Mouse (Mus musculus) liver, adult (tissue): Measurements from ENCODE around the gene Tnpo2.

Experiments used
- GATA4 ChIP-seq: IDR thresholded peaks from 2 replicates; pipeline ENCODE4 v1.6.1; 2014; ENCODE audit warnings: mild to moderate bottlenecking, low read length; ENCODE audit not compliant: insufficient replicate concordance

The Tnpo2 gene

GRCm38 (mm10) chr8:85017209-85017608, 19.5 kb upstream of the Tnpo2 start:
- TF ChIP-seq GATA4 = no peak

DNA sequence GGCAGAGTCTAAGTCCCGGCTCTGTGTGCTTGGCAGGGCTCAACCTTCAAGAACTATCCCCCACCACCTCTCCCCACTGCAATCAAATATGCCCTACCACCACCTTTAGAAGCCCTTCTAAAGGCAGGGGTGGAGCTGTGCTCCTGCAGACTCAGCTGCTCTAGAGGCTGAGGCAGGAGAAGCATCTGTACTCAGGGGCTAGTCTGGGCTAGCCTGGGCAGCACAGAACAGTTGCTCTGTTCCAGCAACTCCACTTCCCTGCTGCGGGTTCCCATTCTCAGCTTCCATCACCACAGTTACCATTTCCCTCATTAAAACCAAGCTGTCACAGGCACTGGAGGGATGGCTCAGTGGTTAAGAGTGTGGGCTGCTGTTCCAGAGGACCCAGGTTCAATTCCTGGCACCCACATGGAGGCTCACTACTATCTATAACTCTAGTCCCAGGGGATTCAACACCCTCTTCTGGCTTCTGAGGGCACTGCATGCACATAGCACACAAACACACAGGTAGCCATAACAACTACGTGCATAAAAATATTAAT, 15.1 kb upstream of the Tnpo2 start:
- TF ChIP-seq GATA4 = no peak

- TF ChIP-seq GATA4 = no peak
Observed at GRCm38 (mm10) chr8:85023846-85024245, 12.9 kb upstream of the Tnpo2 start.

DNA sequence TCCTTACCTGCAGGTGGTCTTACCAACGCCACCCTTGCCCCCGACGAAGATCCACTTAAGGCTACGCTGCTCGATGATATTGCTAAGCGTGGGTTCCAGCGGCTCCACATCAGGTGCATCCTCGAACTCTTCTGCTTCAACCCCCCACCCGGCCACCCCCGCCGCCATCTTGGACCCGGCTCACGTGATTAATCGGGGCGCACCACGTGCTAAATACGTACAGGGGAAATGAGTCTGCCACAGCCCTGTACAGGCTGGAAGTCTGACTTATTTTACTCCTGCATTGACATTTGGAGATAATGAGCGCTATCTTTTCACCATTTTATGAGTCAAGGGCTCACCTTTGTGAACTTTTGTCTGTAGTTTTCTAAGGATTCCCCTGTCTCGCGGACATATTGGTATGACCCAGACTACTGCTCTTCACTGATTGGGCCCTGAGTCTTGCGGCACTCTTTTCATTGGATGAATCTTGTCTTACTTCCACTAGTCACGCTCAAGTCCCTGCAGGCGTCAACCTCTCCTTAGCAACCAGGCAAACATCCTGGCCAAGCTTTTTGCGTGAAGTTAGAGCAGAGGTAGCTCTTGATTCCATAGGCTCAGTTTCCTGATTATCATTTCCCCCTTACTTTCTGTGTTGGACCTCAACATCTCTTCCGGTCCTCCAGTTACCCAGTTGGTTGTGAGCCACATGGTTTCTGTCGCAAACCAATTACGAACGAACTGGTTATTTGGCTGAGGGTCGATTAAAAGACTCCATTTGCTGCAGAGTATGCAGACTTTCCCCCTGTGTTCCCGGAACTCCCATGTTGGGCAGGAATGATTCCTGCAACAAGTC, 11.4 kb upstream of the Tnpo2 start, which contains the start of gene Asna1:
Gene Asna1, minus strand, starts transcription at position 184 of the 835 bp plus-strand sequence.
- TF ChIP-seq GATA4 = no peak

DNA sequence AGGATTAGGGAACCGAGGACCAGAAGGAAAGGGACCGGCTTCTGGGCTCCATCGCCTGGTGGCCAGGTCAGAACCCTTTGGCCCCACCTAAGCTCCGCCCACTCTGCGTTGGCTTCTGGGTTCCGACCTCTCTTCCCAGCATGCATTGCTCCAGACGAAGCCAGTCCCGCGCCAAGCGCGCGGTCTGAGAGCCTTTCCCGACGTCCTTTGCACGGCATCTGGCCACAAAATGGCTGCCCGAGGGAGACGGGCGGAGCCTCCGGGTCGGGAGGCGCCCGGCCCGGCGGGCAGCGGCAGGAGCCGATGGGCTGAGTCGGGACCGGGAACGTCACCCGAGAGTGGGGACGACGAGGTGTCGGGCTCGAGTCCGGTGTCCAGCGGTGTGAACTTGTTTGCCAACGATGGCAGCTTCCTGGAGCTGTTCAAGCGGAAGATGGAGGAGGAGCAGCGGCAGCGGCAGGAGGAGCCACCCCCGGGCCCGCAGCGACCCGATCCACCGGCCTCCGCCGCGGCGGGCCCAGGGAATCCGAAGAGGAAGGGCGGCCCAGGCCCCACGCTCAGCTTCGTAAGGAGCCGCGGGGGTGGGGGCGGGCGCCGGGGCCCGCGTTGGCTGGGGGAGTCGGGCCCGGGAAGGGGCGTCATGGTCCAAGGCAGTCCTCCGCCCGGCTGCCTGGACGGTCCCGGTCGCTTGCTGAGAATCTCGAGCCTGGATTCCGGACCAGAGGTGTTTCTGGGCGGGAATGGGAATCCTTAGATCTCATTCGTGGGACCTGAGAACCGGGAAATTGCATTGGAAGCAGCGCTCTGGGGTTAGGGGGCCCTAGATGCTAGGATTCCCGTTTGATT, 9.8 kb upstream of the Tnpo2 start, which contains the start of gene Trir:
Gene Trir, plus strand, starts transcription at position 154 of the 846 bp plus-strand sequence.
- peak; percentile 45; the same call in 1 of the 2 replicates for TF ChIP-seq GATA4

- no peak for TF ChIP-seq GATA4
Observed at GRCm38 (mm10) chr8:85027516-85027855, 9.2 kb upstream of the Tnpo2 start.

DNA sequence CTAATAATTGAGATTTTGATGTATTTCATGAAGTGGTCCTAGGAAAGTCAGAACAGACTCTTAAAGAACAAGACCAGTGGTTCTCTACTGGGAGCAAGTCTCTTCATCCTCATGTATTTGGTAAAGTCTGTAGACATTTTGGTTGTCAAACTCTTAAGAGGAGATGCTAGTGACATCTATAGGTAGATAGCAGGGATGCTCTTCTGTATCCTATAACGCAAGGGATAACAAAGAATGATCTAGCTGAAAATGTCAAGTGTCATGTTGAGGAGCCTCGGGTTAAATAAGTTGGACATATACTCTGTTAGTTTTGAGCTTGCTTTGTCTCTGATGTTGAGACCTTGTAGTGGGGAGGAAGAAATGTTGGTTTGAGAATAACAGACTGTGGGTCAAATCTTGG, 8.8 kb upstream of the Tnpo2 start:
- TF ChIP-seq GATA4 = no peak

- no peak for TF ChIP-seq GATA4
Observed at GRCm38 (mm10) chr8:85029271-85029670, 7.4 kb upstream of the Tnpo2 start.

DNA sequence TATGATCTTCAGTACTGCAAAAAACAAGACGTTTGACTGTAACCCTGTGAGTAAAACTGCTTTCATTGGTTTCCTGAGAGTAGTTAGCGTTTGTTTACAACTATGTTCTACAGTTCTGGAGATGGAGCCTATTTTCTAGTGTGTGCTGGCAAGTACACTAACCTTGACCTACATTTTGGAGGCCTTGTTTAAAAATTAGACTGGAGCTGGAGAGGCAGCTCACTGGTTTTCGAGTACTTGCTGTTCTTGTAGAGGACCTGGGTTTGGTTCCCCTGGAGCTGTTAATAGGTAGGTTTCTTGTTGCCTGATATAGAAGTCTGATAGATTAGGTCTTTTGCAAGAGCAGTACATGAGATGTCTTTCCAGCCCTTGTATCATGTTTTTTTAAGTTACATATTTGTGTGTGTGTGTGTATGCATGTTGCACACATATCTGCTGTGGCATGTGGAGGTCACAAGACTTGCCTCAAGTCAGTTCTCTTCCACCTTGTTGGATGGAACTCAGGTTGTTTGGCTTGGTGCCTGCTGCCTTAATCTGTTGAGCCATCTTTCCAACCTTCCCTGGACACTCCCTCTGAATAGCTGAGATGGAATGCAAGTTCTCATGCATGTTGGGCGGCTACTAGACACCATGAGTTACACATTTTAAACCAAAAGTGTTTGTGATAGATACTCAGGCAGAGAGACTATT, 3.9 kb upstream of the Tnpo2 start:
- TF ChIP-seq GATA4 = no peak

- no peak for TF ChIP-seq GATA4
Observed at GRCm38 (mm10) chr8:85033867-85034266, 2.8 kb upstream of the Tnpo2 start.

DNA sequence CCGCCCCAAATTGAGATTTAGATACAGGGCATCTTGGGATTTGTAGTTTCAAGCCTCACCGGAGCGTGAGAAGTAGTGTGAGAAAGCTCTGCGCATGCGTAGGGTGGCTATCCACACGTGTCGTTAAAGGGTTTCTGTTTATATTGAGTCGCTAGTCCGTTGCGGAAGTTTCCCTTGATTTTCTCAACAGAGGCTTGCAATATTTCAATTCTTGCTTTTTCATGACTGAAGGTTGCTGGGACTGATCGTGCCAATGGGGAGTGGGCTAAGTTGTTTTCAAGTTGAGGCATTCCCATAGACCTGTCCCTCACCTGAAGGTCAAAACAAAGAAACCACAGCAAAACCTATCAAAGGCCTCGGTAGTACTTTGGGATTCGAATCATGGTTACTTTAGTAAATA, 2.0 kb upstream of the Tnpo2 start:
- no peak for TF ChIP-seq GATA4

DNA sequence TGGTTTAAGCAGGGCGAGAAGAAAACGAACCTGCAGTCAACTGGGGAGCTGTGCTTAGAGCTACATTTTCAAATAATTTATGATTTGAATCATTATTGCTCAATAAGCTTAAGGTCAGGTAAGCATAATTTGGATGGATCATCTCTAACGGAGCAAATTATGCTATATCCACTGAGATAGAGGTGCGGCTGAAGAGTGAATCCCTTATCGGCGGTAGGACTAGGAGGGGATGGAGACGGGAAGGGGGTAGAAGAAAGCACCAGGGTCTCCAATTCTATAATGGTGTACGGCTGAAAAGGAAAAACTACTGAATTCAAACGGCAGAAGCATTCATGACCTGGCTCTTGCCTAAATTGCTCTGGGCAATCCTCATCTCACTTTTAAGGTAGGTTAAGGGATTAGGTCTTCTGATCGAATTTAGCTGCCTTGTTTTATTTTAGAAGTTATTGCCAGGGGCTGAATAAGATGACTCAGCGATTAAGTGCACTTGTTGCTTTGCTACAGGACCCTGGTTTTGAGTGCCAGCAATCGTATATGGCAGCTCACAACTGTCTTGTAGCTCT, 1.5 kb upstream of the Tnpo2 start:
- no peak for TF ChIP-seq GATA4

DNA sequence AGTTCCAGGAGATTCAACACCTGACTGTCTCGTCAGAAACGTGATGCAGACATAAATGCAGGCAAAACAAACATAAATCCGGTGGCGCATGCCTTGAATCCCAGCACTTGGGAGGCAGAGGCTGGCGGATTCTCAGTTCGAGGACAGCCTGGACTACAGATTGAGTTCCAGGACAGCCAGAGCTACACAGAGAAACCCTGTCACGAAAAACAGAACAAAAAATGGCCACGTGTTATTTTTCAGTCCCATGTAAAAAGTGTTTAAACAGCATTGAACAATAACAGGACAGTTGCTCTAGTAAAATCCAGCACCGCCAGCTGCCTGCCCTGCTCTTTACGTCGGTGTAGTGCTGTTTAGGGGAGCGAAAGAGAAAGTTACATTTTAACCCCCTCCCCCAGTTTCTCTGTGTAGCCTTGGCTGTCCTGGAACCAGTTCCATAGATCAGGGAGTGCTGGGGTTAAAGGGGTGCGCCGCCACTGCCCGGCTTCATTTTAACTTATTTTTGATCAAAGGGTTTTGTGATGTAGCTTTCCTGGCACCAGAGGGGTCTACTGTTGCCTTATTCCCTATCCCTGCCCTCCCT, 896 bp upstream of the Tnpo2 start:
- no peak for TF ChIP-seq GATA4

GRCm38 (mm10) chr8:85036381-85036717, 366 bp upstream of the Tnpo2 start:
- TF ChIP-seq GATA4 = no peak

DNA sequence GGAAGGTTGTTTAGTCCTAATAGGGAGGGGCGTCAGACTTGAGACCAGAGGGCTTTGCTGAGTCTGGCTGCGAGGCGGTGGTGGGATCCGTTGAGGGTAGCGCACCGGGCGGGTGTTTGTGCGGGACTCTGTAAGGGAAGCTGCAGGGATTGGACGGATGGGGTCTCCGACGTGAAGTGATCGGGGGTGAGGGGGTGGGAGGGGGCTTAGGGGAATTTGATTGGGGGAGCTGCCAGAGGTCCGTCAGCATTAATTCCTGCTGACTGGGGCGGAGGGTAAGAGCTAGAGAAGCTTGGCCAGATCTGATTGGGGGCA, 608 bp downstream of the Tnpo2 start:
- no peak for TF ChIP-seq GATA4
